Mouse (Mus musculus) myocyte (in vitro differentiated cells): ENCODE data around the gene Mertk.

Source experiments
- CEBPB ChIP-seq: IDR thresholded peaks from 2 replicates; pipeline ENCODE4 v1.6.1; 2011; ENCODE audit warnings: mild to moderate bottlenecking, moderate library complexity; ENCODE audit not compliant: poor library complexity, insufficient read depth, severe bottlenecking
- E2F4 ChIP-seq: IDR thresholded peaks from one replicate; pipeline ENCODE4 v1.6.1; 2011; ENCODE audit warnings: mild to moderate bottlenecking, control low read depth, moderate library complexity; ENCODE audit not compliant: insufficient read depth
- MAX ChIP-seq: IDR thresholded peaks from one replicate; pipeline ENCODE4 v1.6.1; 2011; ENCODE audit warnings: low read depth, mild to moderate bottlenecking, control low read depth
- MYOD1 ChIP-seq, 3 experiments: IDR thresholded peaks; one replicate each; pipeline ENCODE4 v1.6.1; 2011; ENCODE audit warnings: control low read depth in 2 of 3, low read depth in 2 of 3, mild to moderate bottlenecking in 2 of 3, moderate library complexity in 1 of 3; ENCODE audit not compliant: insufficient read length in 2 of 3, control insufficient read depth in 1 of 3
- MYOG ChIP-seq, 3 experiments: IDR thresholded peaks; one replicate each; pipeline ENCODE4 v1.6.1; 2011; ENCODE audit warnings: control low read depth in 2 of 3, low read depth in 2 of 3, mild to moderate bottlenecking in 2 of 3; ENCODE audit not compliant: insufficient read length in 2 of 3, control insufficient read depth in 1 of 3, insufficient read depth in 1 of 3
- POLR2A ChIP-seq: IDR thresholded peaks from one replicate; pipeline ENCODE4 v1.6.1; 2011; ENCODE audit warnings: low read depth, mild to moderate bottlenecking, control low read depth, moderate library complexity; ENCODE audit not compliant: insufficient read length
- POLR2AphosphoS2 ChIP-seq: IDR thresholded peaks from one replicate; pipeline ENCODE4 v1.6.1; 2011; ENCODE audit warnings: low read depth, control low read depth; ENCODE audit not compliant: insufficient read length
- REST ChIP-seq: IDR thresholded peaks from one replicate; pipeline ENCODE4 v1.6.1; 2011; ENCODE audit warnings: mild to moderate bottlenecking, control low read depth, moderate library complexity; ENCODE audit not compliant: insufficient read depth, insufficient read length
- SRF ChIP-seq: IDR thresholded peaks from one replicate; pipeline ENCODE4 v1.6.1; 2011; ENCODE audit warnings: low read depth; ENCODE audit not compliant: control insufficient read depth, insufficient read length
- TCF12 ChIP-seq: IDR thresholded peaks from one replicate; pipeline ENCODE4 v1.6.1; 2011; ENCODE audit warnings: mild to moderate bottlenecking, control low read depth; ENCODE audit not compliant: poor library complexity, insufficient read depth, severe bottlenecking
- TCF3 ChIP-seq: IDR thresholded peaks from one replicate; pipeline ENCODE4 v1.6.1; 2011; ENCODE audit warnings: low read depth, control low read depth; ENCODE audit not compliant: insufficient read length
- USF1 ChIP-seq: IDR thresholded peaks from one replicate; pipeline ENCODE4 v1.6.1; 2011; ENCODE audit warnings: low read depth, mild to moderate bottlenecking, control low read depth, moderate library complexity

DNA sequence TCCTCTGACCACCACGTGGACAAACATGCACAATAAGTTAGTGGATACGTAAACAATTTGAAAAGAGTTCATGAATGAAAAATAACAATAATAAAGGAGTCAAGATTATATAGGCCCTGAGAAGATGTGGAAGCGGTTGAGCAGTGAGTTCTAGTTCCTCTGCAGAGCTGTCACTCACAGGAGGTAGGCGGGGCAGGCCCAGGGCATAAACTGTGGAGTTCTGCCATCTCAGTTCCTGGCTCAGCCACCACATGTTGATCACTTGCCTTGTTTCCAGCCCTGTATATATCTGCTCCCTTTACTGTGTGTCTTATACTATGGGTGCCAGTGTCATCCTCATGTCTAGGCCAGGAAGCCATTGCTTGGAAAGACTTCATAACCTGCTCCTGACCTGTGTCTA, 104.7 kb downstream of the Mertk start:
- TF ChIP-seq USF1 (no peak), POLR2A (no peak), TCF3 (no peak), MAX (no peak), CEBPB (no peak), E2F4 (no peak), POLR2AphosphoS2 (no peak), SRF (no peak), MYOG (IDR thresholded peaks at IDR 0.05; ENCODE audit: control insufficient read depth in 1 of 3, insufficient read depth in 1 of 3, insufficient read length in 2 of 3, low read depth in 2 of 3) (no peak), TCF12 (no peak), MYOD1 (IDR thresholded peaks at IDR 0.05; ENCODE audit: control insufficient read depth in 1 of 3, insufficient read length in 2 of 3, low read depth in 2 of 3) (no peak), REST (no peak)
